Mouse (Mus musculus): ENCODE measurements at regions not wholly inside any gene's neighbourhood (a gene's known extent, or its start where the extent isn't known, plus 50 kb on each side); places are given as distances from the start of the nearest gene placed in this dataset.

GRCm38 (mm10) chr11:43998046-43998725 is 97.2 kb upstream of the Adra1b start:
- no peak overlapping the region for H3K9ac ChIP-seq (replicated peaks)
- 0 out of 2 replicates have a peak, but pooled peaks cover 7% of the 10 kb centered on the region for H3K4me1 ChIP-seq
- H3K36me3 ChIP-seq = no peaks in the 10 kb centered on the region
- H3K27ac ChIP-seq (replicated peaks) = no peak overlapping the region
- WGBS = 72% methylated on average over 12 of the region's 12 CpGs
- no peak overlapping the region for H3K4me2 ChIP-seq
- H3K27me3 ChIP-seq (replicated peaks) = no peaks in the 10 kb centered on the region
- no peaks in the 10 kb centered on the region for H3K9me3 ChIP-seq (replicated peaks)
- no peak for ATAC-seq (ENCODE audit: low FRiP score)
- H3K4me3 ChIP-seq (replicated peaks) = no peak overlapping the region

DNA sequence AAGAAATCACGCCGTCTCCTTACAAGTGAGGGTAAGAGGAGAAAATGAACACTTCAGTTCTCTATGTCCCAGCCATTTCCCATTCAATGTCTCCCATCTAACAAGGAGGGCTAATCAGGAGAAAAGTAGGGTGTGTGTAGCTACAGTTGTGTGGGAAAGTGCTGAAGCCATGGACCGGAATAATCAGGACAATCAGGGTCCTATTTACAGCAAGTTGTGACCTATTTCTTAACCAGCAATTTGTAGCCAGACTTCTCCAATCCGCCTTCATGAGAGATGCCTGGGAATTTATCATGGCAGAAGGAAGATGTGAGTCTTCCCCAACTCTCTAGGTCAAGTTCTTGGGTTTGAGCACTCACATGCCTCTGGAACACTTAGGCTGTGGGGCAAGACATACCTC is 99.0 kb upstream of the Adra1b start:
- Histone ChIP-seq H3K4me2 (no peak overlapping the region), H3K4me3 (replicated peaks) (no peak overlapping the region), H3K27ac (replicated peaks) (no peak overlapping the region), H3K4me1 (0 out of 2 replicates have a peak, but pooled peaks cover 8% of the 10 kb centered on the region), H3K36me3 (no peaks in the 10 kb centered on the region), H3K9me3 (replicated peaks) (no peaks in the 10 kb centered on the region), H3K9ac (replicated peaks) (no peak overlapping the region), H3K27me3 (replicated peaks) (no peaks in the 10 kb centered on the region)
- 96% methylated on average over 4 of the region's 4 CpGs for WGBS
- no peak for ATAC-seq (ENCODE audit: low FRiP score)

DNA sequence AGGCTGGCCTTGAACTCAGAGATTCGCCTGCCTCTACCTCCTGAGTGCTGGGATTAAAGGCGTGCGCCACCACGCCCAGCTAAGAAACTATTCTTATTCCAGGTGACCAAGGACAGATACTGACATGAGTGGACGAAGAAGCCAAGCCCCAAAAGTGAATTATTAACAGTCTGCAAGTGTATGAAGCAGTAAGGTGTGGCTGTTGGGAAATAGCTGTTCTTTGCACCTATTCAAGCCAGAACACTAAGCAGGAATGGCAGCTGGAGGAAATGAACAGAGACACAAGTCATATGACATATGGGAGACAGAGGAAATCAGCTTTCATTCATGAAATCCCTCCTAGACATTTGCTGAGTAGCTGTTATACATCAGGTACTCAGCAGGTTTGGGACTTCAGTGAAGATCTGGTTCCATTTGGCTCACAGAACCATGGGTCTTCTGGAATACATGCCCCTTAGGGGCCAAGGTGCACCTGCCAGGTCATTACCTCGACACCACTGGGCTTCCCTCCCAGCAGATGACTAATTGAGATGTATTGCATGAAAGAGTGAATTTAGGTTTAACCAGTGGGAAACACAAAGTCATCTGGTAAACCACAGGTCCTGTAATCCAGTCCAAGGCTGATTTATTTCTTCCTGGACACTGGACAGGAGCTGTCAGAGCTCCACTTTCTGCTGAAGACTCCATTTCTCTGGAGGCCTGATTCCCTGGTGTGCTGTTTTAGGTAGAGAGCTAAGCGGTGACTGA is 101.0 kb upstream of the Adra1b start:
- 0 out of 2 replicates have a peak, but pooled peaks cover 8% of the 10 kb centered on the region for H3K4me1 ChIP-seq

DNA sequence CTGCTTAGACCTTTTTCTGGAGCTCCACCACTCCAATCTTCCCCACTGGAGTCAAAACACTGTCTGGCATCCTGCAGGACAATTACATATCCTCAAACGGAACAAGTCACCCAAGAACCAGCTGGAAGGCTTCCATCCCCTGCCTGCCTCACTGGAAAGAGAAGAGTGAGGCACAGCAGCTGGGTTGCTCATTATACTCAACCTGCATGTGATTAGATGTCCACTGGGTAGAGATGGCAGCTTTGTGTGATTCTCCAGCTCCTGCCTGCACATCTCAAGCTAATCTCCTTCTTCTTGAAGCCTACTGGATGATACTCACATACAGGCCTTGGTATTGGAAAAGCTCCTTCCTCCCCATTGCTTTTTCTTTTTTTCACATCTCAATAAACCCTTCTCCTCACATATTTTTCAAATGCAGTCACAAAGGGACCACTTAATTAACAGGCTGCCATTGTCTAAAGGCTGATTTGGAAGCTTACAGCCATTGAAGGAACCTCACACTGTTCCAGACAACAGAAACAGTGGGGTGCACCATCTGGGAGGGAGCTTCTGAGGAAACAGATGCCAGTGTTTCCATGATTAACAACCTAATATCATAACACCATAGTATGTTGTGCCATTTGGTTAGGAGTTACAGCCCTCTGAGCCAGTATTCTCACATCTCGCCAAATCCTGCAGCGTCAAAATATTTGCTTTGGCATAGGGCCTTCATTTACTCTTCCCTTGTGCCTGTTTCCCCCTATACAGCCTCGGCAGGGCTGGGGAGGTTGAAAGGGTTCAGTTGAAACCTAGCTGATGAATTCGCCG is 101.9 kb upstream of the Adra1b start:
- Histone ChIP-seq H3K27ac (replicated peaks) (no peak overlapping the region), H3K4me2 (no peak overlapping the region), H3K9me3 (replicated peaks) (no peaks in the 10 kb centered on the region), H3K36me3 (no peaks in the 10 kb centered on the region), H3K27me3 (replicated peaks) (no peaks in the 10 kb centered on the region), H3K9ac (replicated peaks) (no peak overlapping the region), H3K4me3 (replicated peaks) (no peak overlapping the region), H3K4me1 (0 out of 2 replicates have a peak, but pooled peaks cover 8% of the 10 kb centered on the region)
- ATAC-seq (ENCODE audit: low FRiP score) = peak; percentile 35; the same call in 1 of the 2 replicates
- 55% methylated on average over 6 of the region's 6 CpGs for WGBS

More for the DNA sequence above, 101.0 kb upstream of the Adra1b start:
- H3K27ac ChIP-seq (replicated peaks) = no peak overlapping the region
- H3K4me3 ChIP-seq (replicated peaks) = no peak overlapping the region
- no peak overlapping the region for H3K9ac ChIP-seq (replicated peaks)
- no peaks in the 10 kb centered on the region for H3K27me3 ChIP-seq (replicated peaks)
- 87% methylated on average over 7 of the region's 7 CpGs for WGBS
- H3K36me3 ChIP-seq = no peaks in the 10 kb centered on the region
- H3K4me2 ChIP-seq = no peak overlapping the region
- no peaks in the 10 kb centered on the region for H3K9me3 ChIP-seq (replicated peaks)
- no peak for ATAC-seq (ENCODE audit: low FRiP score)

GRCm38 (mm10) chr11:44007526-44008040 is 106.6 kb upstream of the Adra1b start:
- 72% methylated on average over 5 of the region's 5 CpGs for WGBS
- no peaks in the 10 kb centered on the region for H3K27me3 ChIP-seq (replicated peaks)
- no peaks in the 10 kb centered on the region for H3K36me3 ChIP-seq
- no peak for ATAC-seq (ENCODE audit: low FRiP score)
- H3K27ac ChIP-seq (replicated peaks) = no peak overlapping the region
- H3K4me2 ChIP-seq = no peak overlapping the region
- no peaks in the 10 kb centered on the region for H3K9me3 ChIP-seq (replicated peaks)
- H3K4me3 ChIP-seq (replicated peaks) = no peak overlapping the region
- no peak overlapping the region for H3K9ac ChIP-seq (replicated peaks)
- H3K4me1 ChIP-seq = peaks cover 8% of the 10 kb centered on the region

GRCm38 (mm10) chr11:44012314-44012713 is 111.3 kb upstream of the Adra1b start:
- no peaks in the 10 kb centered on the region for H3K27me3 ChIP-seq (replicated peaks)
- 86% methylated on average over 5 of the region's 5 CpGs for WGBS
- no peaks in the 10 kb centered on the region for H3K36me3 ChIP-seq
- no peak overlapping the region for H3K9ac ChIP-seq (replicated peaks)
- peaks cover 10% of the 10 kb centered on the region for H3K4me1 ChIP-seq
- no peaks in the 10 kb centered on the region for H3K9me3 ChIP-seq (replicated peaks)
- no peak overlapping the region for H3K27ac ChIP-seq (replicated peaks)
- ATAC-seq (ENCODE audit: low FRiP score) = no peak; the same call in 1 of the 2 replicates
- no peak overlapping the region for H3K4me3 ChIP-seq (replicated peaks)
- H3K4me2 ChIP-seq = no peak overlapping the region

DNA sequence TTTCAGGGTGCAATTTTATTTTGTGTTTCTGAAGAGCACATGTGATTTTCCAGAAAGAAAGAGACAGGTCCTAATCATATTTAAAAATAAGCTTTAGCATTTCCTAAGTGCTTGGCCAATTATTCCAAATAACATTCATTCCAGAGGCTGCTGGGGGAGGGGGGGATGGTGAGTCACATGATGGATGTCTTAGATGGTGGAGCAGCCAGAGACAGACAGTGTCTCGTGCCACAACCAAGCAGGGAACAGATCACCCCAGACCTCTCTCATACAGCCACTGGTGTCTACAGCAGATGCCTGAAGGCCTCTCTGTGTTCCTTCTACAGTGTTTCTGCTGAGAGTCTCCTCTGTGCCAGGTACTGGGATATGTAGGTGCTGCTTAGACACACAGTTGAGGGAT is 112.8 kb upstream of the Adra1b start:
- Histone ChIP-seq H3K4me2 (no peak overlapping the region), H3K4me1 (peaks cover 10% of the 10 kb centered on the region), H3K9ac (replicated peaks) (no peak overlapping the region), H3K36me3 (no peaks in the 10 kb centered on the region), H3K4me3 (replicated peaks) (no peak overlapping the region), H3K27me3 (replicated peaks) (no peaks in the 10 kb centered on the region), H3K27ac (replicated peaks) (no peak overlapping the region), H3K9me3 (replicated peaks) (no peaks in the 10 kb centered on the region)
- ATAC-seq (ENCODE audit: low FRiP score) = no peak
- WGBS = 70% methylated on average over 1 of the region's 1 CpGs

DNA sequence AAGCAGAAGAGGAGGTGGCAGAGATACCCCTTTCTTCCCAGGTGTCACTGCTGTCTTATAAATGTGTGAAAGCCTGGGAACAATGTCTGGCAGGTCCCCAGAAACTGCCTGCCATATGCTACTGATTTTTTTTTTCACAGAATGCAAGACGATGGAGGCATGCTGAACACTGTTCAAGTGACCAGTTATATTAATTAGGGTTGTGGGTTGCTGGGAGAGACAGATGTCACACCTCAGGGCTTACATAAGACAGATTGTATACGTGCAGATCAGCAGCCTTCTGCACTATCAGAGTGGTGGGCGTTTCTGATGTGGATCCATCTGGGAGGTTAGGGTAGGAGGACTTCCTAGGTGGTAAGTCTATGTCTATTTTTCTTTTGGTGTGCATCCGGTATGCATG is 120.6 kb upstream of the Adra1b start:
- Histone ChIP-seq H3K9ac (replicated peaks) (no peak overlapping the region), H3K27ac (replicated peaks) (no peak overlapping the region), H3K27me3 (replicated peaks) (no peaks in the 10 kb centered on the region), H3K4me1 (no peaks in the 10 kb centered on the region), H3K9me3 (replicated peaks) (no peaks in the 10 kb centered on the region), H3K36me3 (no peaks in the 10 kb centered on the region), H3K4me3 (replicated peaks) (no peak overlapping the region), H3K4me2 (no peak overlapping the region)
- 69% methylated on average over 4 of the region's 4 CpGs for WGBS
- ATAC-seq (ENCODE audit: low FRiP score) = no peak

DNA sequence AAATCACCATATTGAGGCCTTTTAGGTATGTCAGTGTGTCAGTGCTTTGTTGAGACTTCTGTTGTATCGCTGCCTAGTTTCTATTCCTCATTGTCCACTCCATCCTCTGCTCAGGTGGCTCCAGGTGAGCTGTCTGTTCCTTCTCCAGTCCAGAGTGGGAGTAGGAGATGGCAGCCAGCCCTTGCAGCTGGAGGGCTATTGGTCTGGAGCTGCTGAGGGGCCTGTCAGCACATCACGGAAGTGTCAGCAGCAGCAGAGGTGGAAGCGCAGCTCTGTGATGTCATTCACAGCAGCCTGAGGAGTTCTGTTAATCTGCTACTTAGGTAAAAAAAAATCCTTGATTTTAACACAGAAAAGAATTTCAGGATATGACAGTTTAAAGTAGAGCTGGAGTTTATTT is 126.0 kb upstream of the Adra1b start:
- H3K36me3 ChIP-seq = no peaks in the 10 kb centered on the region
- H3K4me2 ChIP-seq = no peak overlapping the region
- WGBS = 83% methylated on average over 3 of the region's 3 CpGs
- no peak overlapping the region for H3K27ac ChIP-seq (replicated peaks)
- H3K4me3 ChIP-seq (replicated peaks) = no peak overlapping the region
- no peaks in the 10 kb centered on the region for H3K4me1 ChIP-seq
- ATAC-seq (ENCODE audit: low FRiP score) = no peak
- H3K9ac ChIP-seq (replicated peaks) = no peak overlapping the region
- no peaks in the 10 kb centered on the region for H3K27me3 ChIP-seq (replicated peaks)
- no peaks in the 10 kb centered on the region for H3K9me3 ChIP-seq (replicated peaks)

DNA sequence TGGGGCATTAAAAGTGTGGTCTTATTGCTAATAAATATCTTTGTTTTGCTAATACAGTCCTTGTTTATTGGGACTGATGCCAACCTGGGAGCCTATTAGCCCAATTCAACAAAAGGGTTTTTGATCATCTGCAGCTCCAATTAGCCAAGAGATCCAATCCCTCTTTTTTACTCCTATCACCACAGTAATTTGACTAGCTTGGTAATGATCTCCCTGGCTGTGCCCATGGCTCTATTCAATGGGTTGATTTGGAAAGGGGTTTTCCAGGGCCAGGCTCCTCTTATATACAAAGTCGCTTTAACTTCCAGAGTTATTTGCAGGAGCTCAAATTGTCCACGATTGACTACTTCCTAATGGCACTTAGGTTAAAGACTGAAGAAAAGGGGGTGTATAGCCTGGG is 145.1 kb upstream of the Adra1b start:
- no peaks in the 10 kb centered on the region for H3K9me3 ChIP-seq (replicated peaks)
- no peaks in the 10 kb centered on the region for H3K27me3 ChIP-seq (replicated peaks)
- H3K27ac ChIP-seq (replicated peaks) = no peak overlapping the region
- H3K4me3 ChIP-seq (replicated peaks) = no peak overlapping the region
- no peak for ATAC-seq (ENCODE audit: low FRiP score)
- no peaks in the 10 kb centered on the region for H3K4me1 ChIP-seq
- no peaks in the 10 kb centered on the region for H3K36me3 ChIP-seq
- no peak overlapping the region for H3K4me2 ChIP-seq
- 9% methylated on average over 2 of the region's 2 CpGs for WGBS
- no peak overlapping the region for H3K9ac ChIP-seq (replicated peaks)

GRCm38 (mm10) chr11:44049253-44049976 is 148.4 kb upstream of the Adra1b start:
- no peak overlapping the region for H3K27ac ChIP-seq (replicated peaks)
- H3K9ac ChIP-seq (replicated peaks) = no peak overlapping the region
- H3K36me3 ChIP-seq = no peaks in the 10 kb centered on the region
- H3K4me1 ChIP-seq = no peaks in the 10 kb centered on the region
- H3K4me2 ChIP-seq = no peak overlapping the region
- no peak overlapping the region for H3K4me3 ChIP-seq (replicated peaks)
- 83% methylated on average over 5 of the region's 5 CpGs for WGBS
- H3K27me3 ChIP-seq (replicated peaks) = no peaks in the 10 kb centered on the region
- no peaks in the 10 kb centered on the region for H3K9me3 ChIP-seq (replicated peaks)
- ATAC-seq (ENCODE audit: low FRiP score) = no peak
